Mouse (Mus musculus): Measurements from ENCODE around the gene Tstd1. TPM values are rescaled to one million over a fixed set of nuclear protein-coding genes. Genes with fewer than 3 reads are reported as not detected.

Tstd1 gene
- polyA plus RNA-seq (2014; fragmentation: Illumina TruSeq; extraction: RNeasy Lipid Tissue Mini Kit (QIAGEN cat#74804); ENCODE audit: low read depth, low replicate concordance) = 3.4 TPM

DNA sequence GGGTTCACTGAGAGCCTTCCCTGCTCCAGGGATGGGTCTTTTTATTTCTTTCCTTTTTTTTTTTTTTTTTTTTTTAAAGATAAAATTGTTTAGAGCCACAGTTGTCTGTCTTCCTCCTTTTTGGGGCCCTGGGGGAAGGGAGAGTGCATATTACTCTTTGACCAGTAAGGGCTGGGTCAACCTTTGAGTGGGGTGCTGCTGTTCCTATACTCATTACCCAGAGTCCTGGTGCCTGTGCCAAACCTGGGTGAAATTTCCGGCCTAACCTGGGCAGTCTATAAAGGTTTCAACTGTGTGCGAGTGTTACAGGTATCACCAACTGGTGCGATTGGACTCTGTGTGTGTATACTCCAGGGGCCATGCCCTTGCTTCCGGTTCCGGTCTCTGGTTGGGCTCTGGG, at the start of gene Tstd1:
Gene Tstd1, plus strand, starts transcription at position 213 of the 400 bp plus-strand sequence.

DNA sequence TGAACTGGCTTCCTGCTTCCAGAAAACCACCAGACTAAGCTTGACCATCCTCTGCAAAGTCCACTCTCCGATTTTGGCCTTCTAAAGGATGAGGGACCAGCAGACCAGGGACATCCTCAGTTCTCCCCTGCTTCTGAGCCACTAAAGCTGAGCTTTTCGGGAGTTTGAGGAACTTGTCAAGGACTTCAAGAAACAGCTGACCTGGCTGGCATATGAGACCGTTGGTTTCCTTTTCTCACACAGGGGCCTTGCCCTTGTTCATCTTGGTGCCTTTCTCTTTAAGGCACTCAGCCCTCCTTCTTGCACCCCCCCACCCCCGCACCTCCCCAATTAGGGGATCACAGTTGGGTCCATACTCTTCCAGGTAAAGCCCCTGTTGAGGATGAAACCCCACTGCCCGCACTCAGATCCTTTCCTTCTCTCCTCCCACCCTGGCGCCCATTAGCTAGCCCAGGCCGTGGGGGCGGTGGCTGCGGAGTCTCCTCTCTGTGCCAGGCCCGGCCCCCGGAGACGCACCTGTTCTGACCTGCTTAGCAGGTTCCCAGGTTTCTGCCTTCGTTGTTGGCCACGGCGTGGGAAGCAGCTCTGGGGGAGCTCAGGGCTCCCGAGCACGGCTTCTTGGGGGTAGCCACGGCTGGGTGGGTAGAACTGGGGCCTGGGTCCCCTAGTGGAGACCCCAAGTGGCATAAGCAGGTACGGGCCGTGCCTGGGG, 48.7 kb upstream of the Tstd1 start, which contains the start of gene Nectin4:
Gene Nectin4, plus strand, starts transcription at position 255 of the 712 bp plus-strand sequence.

DNA sequence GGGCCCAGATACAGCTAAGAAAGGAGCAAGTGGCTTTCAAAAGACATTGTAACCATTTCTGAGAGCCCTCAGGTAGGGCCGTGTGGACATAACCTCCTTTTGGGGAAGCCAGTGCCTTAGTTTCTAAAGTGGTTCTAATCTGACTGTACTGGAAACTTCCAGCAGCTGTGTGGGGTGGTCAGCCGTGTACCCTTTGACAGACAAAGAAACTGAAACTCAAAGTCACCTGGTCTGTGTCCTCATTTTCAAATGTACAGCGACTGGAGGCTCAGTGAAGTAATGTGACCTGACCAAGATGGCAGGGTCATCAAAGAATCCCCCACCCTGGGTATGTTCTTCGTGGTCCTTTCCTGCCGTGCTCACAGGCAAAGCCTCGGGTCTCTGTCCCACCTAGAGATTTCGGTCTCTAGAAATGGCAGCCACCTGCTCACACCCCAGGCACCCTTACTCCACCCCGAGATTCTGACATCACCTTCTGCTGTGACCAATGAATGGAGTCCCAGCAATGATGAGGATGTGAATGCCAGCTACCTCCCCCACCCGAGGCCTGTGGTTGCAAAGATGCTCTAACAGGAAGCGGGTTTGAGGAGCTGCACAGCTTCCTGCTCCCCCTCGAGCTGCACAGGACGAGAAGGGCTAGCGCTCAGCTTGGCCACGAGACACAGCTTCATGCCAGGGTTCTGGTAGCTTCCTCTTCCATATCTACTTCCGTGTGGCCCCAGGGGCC, 30.1 kb upstream of the Tstd1 start, which contains the start of gene Arhgap30:
Gene Arhgap30, plus strand, starts transcription at position 579 of the 727 bp plus-strand sequence.

DNA sequence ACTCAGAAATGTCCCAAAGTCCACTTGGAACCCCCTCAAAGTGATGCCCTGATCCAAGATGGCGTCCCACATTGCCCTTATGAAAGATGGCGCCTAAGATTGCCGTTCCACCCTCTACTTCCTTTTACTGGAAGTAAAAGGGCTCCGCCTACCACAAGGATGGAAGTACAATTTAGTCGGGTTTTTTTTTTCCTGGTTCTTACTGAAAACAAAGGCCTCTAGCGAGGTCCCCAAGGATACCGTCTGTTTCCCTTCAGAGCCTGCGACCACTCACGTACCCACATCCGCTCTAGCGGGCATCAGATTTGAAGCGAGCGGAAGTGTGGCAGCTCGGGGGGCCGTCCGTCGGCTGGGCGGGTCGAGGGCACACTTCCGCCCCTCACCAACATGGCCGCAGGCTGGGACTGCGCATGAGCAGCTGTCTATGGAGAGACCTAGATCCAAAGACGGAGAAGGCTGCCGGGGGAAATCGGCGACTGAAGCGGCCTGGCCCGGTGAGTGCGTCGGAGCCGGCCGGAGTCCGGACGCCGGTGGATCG, 7.7 kb upstream of the Tstd1 start, which contains the start of gene Usf1:
Gene Usf1, plus strand, starts transcription at position 367 of the 538 bp plus-strand sequence.

DNA sequence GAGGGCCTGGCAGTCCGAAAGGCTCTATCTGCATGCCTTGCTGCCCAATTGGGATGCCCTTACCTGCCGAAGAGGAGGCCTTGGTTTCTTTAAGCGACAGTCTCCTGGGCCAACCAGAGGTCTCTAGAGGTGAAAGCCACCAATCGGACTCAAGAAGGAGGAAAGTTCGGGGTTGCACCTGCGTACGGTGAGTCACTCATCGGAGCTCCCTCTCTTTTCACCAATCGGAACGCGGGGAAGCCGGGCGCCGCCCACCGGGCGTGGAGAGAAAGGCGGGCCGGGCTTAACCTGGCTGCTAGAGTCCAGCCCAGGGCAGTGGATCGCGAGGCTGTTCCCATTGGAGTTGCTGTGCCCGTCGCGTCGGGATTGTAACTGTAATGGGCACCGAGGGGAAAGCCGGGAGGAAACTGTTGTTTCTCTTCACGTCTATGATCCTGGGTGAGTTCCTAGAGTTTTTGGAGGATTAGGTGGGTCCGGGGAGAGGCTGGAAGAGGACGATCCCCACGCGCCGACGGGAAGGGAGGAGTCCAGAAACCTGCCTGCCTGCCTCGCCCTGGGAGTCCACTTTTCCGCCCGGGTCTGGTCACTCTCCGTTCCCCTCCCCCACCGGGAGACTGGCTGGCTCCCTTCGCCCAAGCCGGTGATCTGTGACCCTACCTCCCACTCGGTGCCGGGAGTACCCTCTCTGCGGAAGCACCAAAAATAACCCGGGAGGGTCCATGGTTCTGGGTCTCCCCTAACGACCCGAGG, 18.8 kb downstream of the Tstd1 start, which contains the start of gene F11r:
Gene F11r, plus strand, starts transcription at position 272 of the 750 bp plus-strand sequence.

Other genes starting within 250 kb of the Tstd1 start
- gene Pcp4l1, start 222.6 kb upstream of the Tstd1 start, polyA plus RNA-seq (2014; fragmentation: Illumina TruSeq; extraction: RNeasy Lipid Tissue Mini Kit (QIAGEN cat#74804); ENCODE audit: low read depth, low replicate concordance) = 383 TPM
- 0.16 TPM for gene Nr1i3, start 204.9 kb upstream of the Tstd1 start, polyA plus RNA-seq (2014; fragmentation: Illumina TruSeq; extraction: RNeasy Lipid Tissue Mini Kit (QIAGEN cat#74804); ENCODE audit: low read depth, low replicate concordance)
- gene Tomm40l, start 196.4 kb upstream of the Tstd1 start, polyA plus RNA-seq (2014; fragmentation: Illumina TruSeq; extraction: RNeasy Lipid Tissue Mini Kit (QIAGEN cat#74804); ENCODE audit: low read depth, low replicate concordance) = 90.3 TPM
- 18.8 TPM for gene Apoa2, start 193.8 kb upstream of the Tstd1 start, polyA plus RNA-seq (2014; fragmentation: Illumina TruSeq; extraction: RNeasy Lipid Tissue Mini Kit (QIAGEN cat#74804); ENCODE audit: low read depth, low replicate concordance)
- gene Fcer1g, start 184.5 kb upstream of the Tstd1 start, polyA plus RNA-seq (2014; fragmentation: Illumina TruSeq; extraction: RNeasy Lipid Tissue Mini Kit (QIAGEN cat#74804); ENCODE audit: low read depth, low replicate concordance) = 22.5 TPM
- 0.86 TPM for gene Adamts4, start 168.5 kb upstream of the Tstd1 start, polyA plus RNA-seq (2014; fragmentation: Illumina TruSeq; extraction: RNeasy Lipid Tissue Mini Kit (QIAGEN cat#74804); ENCODE audit: low read depth, low replicate concordance)
- 1,308 TPM for gene Ndufs2, start 167.5 kb upstream of the Tstd1 start, polyA plus RNA-seq (2014; fragmentation: Illumina TruSeq; extraction: RNeasy Lipid Tissue Mini Kit (QIAGEN cat#74804); ENCODE audit: low read depth, low replicate concordance)
- 19.0 TPM for gene B4galt3, start 148.5 kb upstream of the Tstd1 start, polyA plus RNA-seq (2014; fragmentation: Illumina TruSeq; extraction: RNeasy Lipid Tissue Mini Kit (QIAGEN cat#74804); ENCODE audit: low read depth, low replicate concordance)
- 28.1 TPM for gene Ppox, start 137.7 kb upstream of the Tstd1 start, polyA plus RNA-seq (2014; fragmentation: Illumina TruSeq; extraction: RNeasy Lipid Tissue Mini Kit (QIAGEN cat#74804); ENCODE audit: low read depth, low replicate concordance)
- gene Usp21, start 130.9 kb upstream of the Tstd1 start, polyA plus RNA-seq (2014; fragmentation: Illumina TruSeq; extraction: RNeasy Lipid Tissue Mini Kit (QIAGEN cat#74804); ENCODE audit: low read depth, low replicate concordance) = 27.0 TPM
- 94.8 TPM for gene Ufc1, start 123.8 kb upstream of the Tstd1 start, polyA plus RNA-seq (2014; fragmentation: Illumina TruSeq; extraction: RNeasy Lipid Tissue Mini Kit (QIAGEN cat#74804); ENCODE audit: low read depth, low replicate concordance)
- gene Dedd, start 89.7 kb upstream of the Tstd1 start, polyA plus RNA-seq (2014; fragmentation: Illumina TruSeq; extraction: RNeasy Lipid Tissue Mini Kit (QIAGEN cat#74804); ENCODE audit: low read depth, low replicate concordance) = 29.9 TPM
- 45.2 TPM for gene Nit1, start 73.2 kb upstream of the Tstd1 start, polyA plus RNA-seq (2014; fragmentation: Illumina TruSeq; extraction: RNeasy Lipid Tissue Mini Kit (QIAGEN cat#74804); ENCODE audit: low read depth, low replicate concordance)
- gene Pfdn2, start 73.2 kb upstream of the Tstd1 start, polyA plus RNA-seq (2014; fragmentation: Illumina TruSeq; extraction: RNeasy Lipid Tissue Mini Kit (QIAGEN cat#74804); ENCODE audit: low read depth, low replicate concordance) = 90.2 TPM
- gene Klhdc9, start 58.1 kb upstream of the Tstd1 start, polyA plus RNA-seq (2014; fragmentation: Illumina TruSeq; extraction: RNeasy Lipid Tissue Mini Kit (QIAGEN cat#74804); ENCODE audit: low read depth, low replicate concordance) = not detected
- 0.47 TPM for gene Nectin4, start 48.8 kb upstream of the Tstd1 start, polyA plus RNA-seq (2014; fragmentation: Illumina TruSeq; extraction: RNeasy Lipid Tissue Mini Kit (QIAGEN cat#74804); ENCODE audit: low read depth, low replicate concordance)
- 3.0 TPM for gene Arhgap30, start 29.9 kb upstream of the Tstd1 start, polyA plus RNA-seq (2014; fragmentation: Illumina TruSeq; extraction: RNeasy Lipid Tissue Mini Kit (QIAGEN cat#74804); ENCODE audit: low read depth, low replicate concordance)
- gene Usf1, start 7.6 kb upstream of the Tstd1 start, polyA plus RNA-seq (2014; fragmentation: Illumina TruSeq; extraction: RNeasy Lipid Tissue Mini Kit (QIAGEN cat#74804); ENCODE audit: low read depth, low replicate concordance) = 34.5 TPM
- gene F11r, start 18.7 kb downstream of the Tstd1 start, polyA plus RNA-seq (2014; fragmentation: Illumina TruSeq; extraction: RNeasy Lipid Tissue Mini Kit (QIAGEN cat#74804); ENCODE audit: low read depth, low replicate concordance) = 41.0 TPM
- 3.7 TPM for gene Alyref2, start 84.6 kb downstream of the Tstd1 start, polyA plus RNA-seq (2014; fragmentation: Illumina TruSeq; extraction: RNeasy Lipid Tissue Mini Kit (QIAGEN cat#74804); ENCODE audit: low read depth, low replicate concordance)
- gene Itln1, start 116.4 kb downstream of the Tstd1 start, polyA plus RNA-seq (2014; fragmentation: Illumina TruSeq; extraction: RNeasy Lipid Tissue Mini Kit (QIAGEN cat#74804); ENCODE audit: low read depth, low replicate concordance) = not detected
- gene Cd244a, start 140.3 kb downstream of the Tstd1 start, polyA plus RNA-seq (2014; fragmentation: Illumina TruSeq; extraction: RNeasy Lipid Tissue Mini Kit (QIAGEN cat#74804); ENCODE audit: low read depth, low replicate concordance) = 0.45 TPM
- 0.29 TPM for gene Ly9, start 188.5 kb downstream of the Tstd1 start, polyA plus RNA-seq (2014; fragmentation: Illumina TruSeq; extraction: RNeasy Lipid Tissue Mini Kit (QIAGEN cat#74804); ENCODE audit: low read depth, low replicate concordance)
- 0.42 TPM for gene Slamf7, start 234.2 kb downstream of the Tstd1 start, polyA plus RNA-seq (2014; fragmentation: Illumina TruSeq; extraction: RNeasy Lipid Tissue Mini Kit (QIAGEN cat#74804); ENCODE audit: low read depth, low replicate concordance)

Measured in heart, adult 10 weeks (tissue).